ENCODE assay signal across 9 mouse cellular contexts in the genomic region with DNA sequence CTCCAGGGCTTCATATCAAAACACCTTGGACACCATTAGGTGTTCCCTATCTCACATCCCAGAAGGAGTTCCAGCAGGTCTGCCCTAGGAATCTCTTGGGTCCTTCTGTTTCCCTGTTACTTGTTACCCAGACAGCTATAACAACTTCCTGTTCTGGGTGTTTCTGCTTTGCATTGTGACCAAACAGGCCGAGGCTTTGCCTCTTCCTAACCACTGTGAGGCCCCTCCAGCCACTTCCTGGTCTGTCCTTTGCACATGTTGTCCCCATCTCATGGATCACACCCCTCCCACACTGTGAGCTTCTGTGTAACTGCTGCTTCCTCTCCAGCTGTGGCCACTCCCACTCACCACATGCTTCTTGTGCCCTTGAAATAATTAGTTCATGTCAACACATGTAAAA. TPM values are rescaled to one million over a fixed set of nuclear protein-coding genes. Genes with fewer than 3 reads are reported as not detected.
DNase-seq lines count a peak whose midpoint lies in the region; ATAC-seq and TF ChIP-seq lines count a peak whose summit lies in the region.
"Had no signal": no experiment of that assay in that cellular context is flagged by ENCODE, and none has a peak within 500 bp of the region (broad histone marks: within the 10 kb centered on the region; RNA-seq: fewer than 3 reads in every experiment).

No protein-coding gene starts in this region.

- 0 out of 2 replicates have a peak, but pooled peaks have one; percentile 44 for ATAC-seq in embryonic facial prominence, embryonic 13.5 days (ENCODE audit: insufficient number of reproducible peaks, insufficient read depth, low FRiP score, low TSS enrichment, low read depth)
- peak; percentile 71 for ATAC-seq in intestine, embryonic 15.5 days
- ATAC-seq in liver, embryonic 13.5 days (ENCODE audit: low read depth), result 0 out of 2 replicates have a peak, but pooled peaks have one; percentile 18
- no peak for ATAC-seq in forebrain, embryonic 14.5 days

- WGBS in embryonic facial prominence, embryonic 13.5 days, result 18% methylated on average over 1 of the region's 1 CpGs
- WGBS in intestine, embryonic 15.5 days, result 0% methylated on average over 1 of the region's 1 CpGs
- 4% methylated on average over 1 of the region's 1 CpGs for WGBS in liver, embryonic 13.5 days (ENCODE audit: insufficient replicate concordance)
- WGBS in forebrain, embryonic 14.5 days, result 57% methylated on average over 1 of the region's 1 CpGs
- WGBS in thymus, adult 2 months, result 0% methylated on average over 1 of the region's 1 CpGs

- H3K4me3 ChIP-seq in embryonic facial prominence, embryonic 13.5 days, result no peak overlapping the region
- H3K4me3 ChIP-seq in intestine, embryonic 15.5 days (replicated peaks), result no peak overlapping the region
- H3K4me3 ChIP-seq in liver, embryonic 13.5 days (replicated peaks), result no peak overlapping the region
- no peak overlapping the region for H3K4me3 ChIP-seq in forebrain, embryonic 14.5 days (ENCODE audit: low read depth, low read length)
- H3K4me3 ChIP-seq in thymus, adult 2 months (ENCODE audit: control insufficient read depth, insufficient read depth, low read length), result no peak overlapping the region
- H3K4me3 ChIP-seq: neural tube, embryonic 12.5 days had no signal

- DNase-seq in right cerebral cortex, adult 18-20 months, result peak; percentile 59
- DNase-seq in right cerebral cortex, adult 2 months (ENCODE audit: low spot score in 2 of 2), result no peak
- DNase-seq in liver, embryonic 13.5 days, result peak; percentile 63
- peak; percentile 62 to 78 for DNase-seq in spleen, postnatal 10 days (ENCODE audit: low spot score in 2 of 2)
- DNase-seq in forebrain, embryonic 14.5 days (ENCODE audit: low spot score), result no peak
- DNase-seq in thymus, adult 2 months, result no peak

- TF ChIP-seq CTCF in thymus, adult 2 months (IDR thresholded peaks at IDR 0.05; ENCODE audit: borderline replicate concordance, control insufficient read depth, extremely low read depth, insufficient read depth, low read length, poor library complexity), result no peak

- H3K9ac ChIP-seq in embryonic facial prominence, embryonic 13.5 days, result no peak overlapping the region
- H3K9ac ChIP-seq in intestine, embryonic 15.5 days, result no peak overlapping the region
- H3K9ac ChIP-seq in liver, embryonic 13.5 days, result peak overlapping the region; percentile 72
- no peak overlapping the region for H3K9ac ChIP-seq in forebrain, embryonic 14.5 days (ENCODE audit: low read length)
- H3K9ac ChIP-seq: neural tube, embryonic 12.5 days had no signal

- no peaks in the 10 kb centered on the region for H3K9me3 ChIP-seq in embryonic facial prominence, embryonic 13.5 days
- H3K9me3 ChIP-seq in intestine, embryonic 15.5 days, result no peaks in the 10 kb centered on the region
- no peaks in the 10 kb centered on the region for H3K9me3 ChIP-seq in liver, embryonic 13.5 days (replicated peaks)
- no peaks in the 10 kb centered on the region for H3K9me3 ChIP-seq in forebrain, embryonic 14.5 days (replicated peaks; ENCODE audit: control insufficient read depth, low read length)
- H3K9me3 ChIP-seq: neural tube, embryonic 12.5 days had no signal

- H3K4me1 ChIP-seq in embryonic facial prominence, embryonic 13.5 days, result peaks cover 22% of the 10 kb centered on the region
- peaks cover 7% of the 10 kb centered on the region; the same call in 1 of the 2 replicates for H3K4me1 ChIP-seq in intestine, embryonic 15.5 days (replicated peaks)
- H3K4me1 ChIP-seq in liver, embryonic 13.5 days (replicated peaks), result peaks cover 83% of the 10 kb centered on the region
- no peaks in the 10 kb centered on the region for H3K4me1 ChIP-seq in forebrain, embryonic 14.5 days (ENCODE audit: control insufficient read depth, insufficient read depth, low read length)
- H3K4me1 ChIP-seq in thymus, adult 2 months (replicated peaks; ENCODE audit: control insufficient read depth, insufficient read depth, low read length), result peaks cover 9% of the 10 kb centered on the region

- peak overlapping the region; percentile 41; the same call in 1 of the 2 replicates for H3K27ac ChIP-seq in embryonic facial prominence, embryonic 13.5 days
- H3K27ac ChIP-seq in intestine, embryonic 15.5 days, result peak overlapping the region; percentile 48
- peak overlapping the region; percentile 99 for H3K27ac ChIP-seq in liver, embryonic 13.5 days
- H3K27ac ChIP-seq in forebrain, embryonic 14.5 days (ENCODE audit: low read depth, low read length), result no peak overlapping the region
- H3K27ac ChIP-seq in thymus, adult 2 months (ENCODE audit: control insufficient read depth, insufficient read depth, low read length), result no peak overlapping the region
- H3K27ac ChIP-seq: neural tube, embryonic 12.5 days had no signal

- H3K27me3 ChIP-seq in embryonic facial prominence, embryonic 13.5 days, result no peaks in the 10 kb centered on the region
- H3K27me3 ChIP-seq in intestine, embryonic 15.5 days (replicated peaks), result no peaks in the 10 kb centered on the region
- no peaks in the 10 kb centered on the region for H3K27me3 ChIP-seq in liver, embryonic 13.5 days
- no peaks in the 10 kb centered on the region for H3K27me3 ChIP-seq in forebrain, embryonic 14.5 days (replicated peaks; ENCODE audit: control insufficient read depth, insufficient read depth, low read length)
- H3K27me3 ChIP-seq in thymus, adult 2 months (ENCODE audit: control insufficient read depth, insufficient read depth, low read length), result no peaks in the 10 kb centered on the region
- H3K27me3 ChIP-seq: neural tube, embryonic 12.5 days had no signal

- H3K36me3 ChIP-seq in embryonic facial prominence, embryonic 13.5 days, result peaks cover 12% of the 10 kb centered on the region
- H3K36me3 ChIP-seq in intestine, embryonic 15.5 days, result no peaks in the 10 kb centered on the region
- H3K36me3 ChIP-seq in liver, embryonic 13.5 days, result peaks cover 61% of the 10 kb centered on the region
- H3K36me3 ChIP-seq in forebrain, embryonic 14.5 days (ENCODE audit: control insufficient read depth, insufficient read depth, low read length), result peaks cover 4% of the 10 kb centered on the region; the same call in 1 of the 2 replicates
- peaks cover 5% of the 10 kb centered on the region; the same call in 1 of the 2 replicates for H3K36me3 ChIP-seq in thymus, adult 2 months (ENCODE audit: control insufficient read depth, insufficient read depth, low read length)

- TF ChIP-seq POLR2A in thymus, adult 2 months (IDR thresholded peaks at IDR 0.05; ENCODE audit: control insufficient read depth, extremely low read depth, insufficient read depth, low read length, poor library complexity), result no peak

- no peak overlapping the region for H3K4me2 ChIP-seq in embryonic facial prominence, embryonic 13.5 days
- no peak overlapping the region for H3K4me2 ChIP-seq in intestine, embryonic 15.5 days (replicated peaks)
- H3K4me2 ChIP-seq in liver, embryonic 13.5 days, result peak overlapping the region; percentile 79
- H3K4me2 ChIP-seq in forebrain, embryonic 14.5 days (ENCODE audit: low read length), result no peak overlapping the region
- H3K4me2 ChIP-seq: neural tube, embryonic 12.5 days had no signal

RNA-seq across cellular contexts. Expression of gene Relt, which starts 17.8 kb away (rescaled TPM):
- polyA plus RNA-seq in embryonic facial prominence, embryonic 13.5 days (2015; fragmentation: Nextera tagmentation; extraction: Ambion mirVana), result 4.2 TPM in 2 replicates
- polyA plus RNA-seq in intestine, embryonic 15.5 days (2015; fragmentation: Nextera tagmentation; extraction: Ambion mirVana), result 2.6 and 3.5 TPM in 2 replicates
- 15.3 and 16.7 TPM in 2 replicates for polyA plus RNA-seq in liver, embryonic 13.5 days (2015; fragmentation: Nextera tagmentation; extraction: Ambion mirVana)
- 2.6 TPM in 2 replicates for polyA plus RNA-seq in forebrain, embryonic 14.5 days (2014; fragmentation: Nextera tagmentation; extraction: Ambion mirVana)
- 77.5 and 82.0 TPM in 2 replicates for polyA plus RNA-seq in thymus, adult 2 months (2012; rRNA removed)

Comparison
In these comparisons a context has a peak if more than half of its experiments do, and no peak if none do; other contexts are left out.
1. DNase-seq: peak in right cerebral cortex, adult 18-20 months (single experiment), liver, embryonic 13.5 days (single experiment) and spleen, postnatal 10 days (2 of 2); none in right cerebral cortex, adult 2 months (0 of 2), forebrain, embryonic 14.5 days (single experiment) and thymus, adult 2 months (single experiment).
2. H3K27ac ChIP-seq: peak in embryonic facial prominence, embryonic 13.5 days (single experiment), intestine, embryonic 15.5 days (single experiment) and liver, embryonic 13.5 days (single experiment); none in forebrain, embryonic 14.5 days (single experiment) and thymus, adult 2 months (single experiment).